Mouse (Mus musculus): ENCODE results near the gene Gdf11. TPM values are rescaled to one million over a fixed set of nuclear protein-coding genes. Genes with fewer than 3 reads are reported as not detected.
A peak's percentile ranks its signal among the peaks of the same experiment; 100 is the strongest.

Gdf11 gene
- total RNA-seq, 2 experiments from 2014 or later: 3.1 to 4.0 TPM

GRCm38 (mm10) chr10:128920736-128921161 lies 29.2 kb upstream of the Gdf11 start:
- peak; percentile 67 to 70 for DNase-seq
- intact Hi-C loops (cut with DNase I): no loop called here

DNA sequence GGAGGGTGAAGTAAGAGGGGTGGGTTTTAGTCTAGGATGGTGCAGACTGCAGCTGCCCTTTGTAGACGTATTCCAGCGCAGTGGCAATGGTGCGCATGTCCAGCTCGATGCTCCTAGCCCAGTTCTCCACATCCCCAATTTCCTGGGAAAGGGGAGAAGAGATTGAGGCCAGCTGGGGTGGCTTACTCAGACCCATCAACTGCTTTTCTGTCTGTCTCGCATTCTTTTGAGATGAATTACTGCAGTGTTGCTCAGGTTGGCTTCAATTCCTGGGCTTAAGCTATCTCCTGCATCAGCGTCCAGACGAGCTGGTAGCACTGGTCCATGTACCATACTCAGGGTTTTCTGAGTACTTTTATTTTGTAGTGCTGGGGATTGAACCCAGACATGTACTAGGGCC lies 28.4 kb upstream of the Gdf11 start:
- no peak for DNase-seq
- intact Hi-C loops (cut with DNase I): no loop called here

- intact Hi-C loops (cut with DNase I): no loop called here
- peak; percentile 59 to 60 for DNase-seq
Observed at GRCm38 (mm10) chr10:128919203-128919631, 27.7 kb upstream of the Gdf11 start.

GRCm38 (mm10) chr10:128918246-128918645 lies 26.7 kb upstream of the Gdf11 start:
- DNase-seq: peak; percentile 53 to 57
- intact Hi-C loops (cut with DNase I): no loop called here

GRCm38 (mm10) chr10:128917400-128917799 lies 25.9 kb upstream of the Gdf11 start:
- intact Hi-C loops (cut with DNase I): no loop called here
- no peak for DNase-seq

DNA sequence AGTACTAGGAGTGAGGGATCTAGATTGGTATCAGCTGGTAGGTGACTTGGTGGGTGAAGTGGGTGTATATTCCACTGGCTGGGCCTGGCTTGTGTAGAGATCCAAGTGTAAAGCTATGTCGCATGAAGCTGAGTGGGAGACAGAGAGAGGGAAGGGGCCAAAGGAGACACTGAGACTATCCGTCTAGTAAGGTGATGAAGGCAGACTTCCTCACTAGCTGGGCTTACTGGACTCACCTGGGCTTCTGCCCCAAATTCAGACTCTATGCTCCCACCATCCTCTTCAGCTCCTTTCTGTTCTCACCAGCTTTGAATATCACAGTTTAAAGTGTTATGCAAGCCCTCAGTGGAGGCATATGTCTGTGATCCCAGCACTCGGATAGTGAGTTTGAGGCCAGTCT lies 25.1 kb upstream of the Gdf11 start:
- DNase-seq: no peak
- intact Hi-C loops (cut with DNase I): no loop called here

- DNase-seq: no peak
- intact Hi-C loops (cut with DNase I): no loop called here
Observed at GRCm38 (mm10) chr10:128915550-128915949, 24.0 kb upstream of the Gdf11 start.

DNA sequence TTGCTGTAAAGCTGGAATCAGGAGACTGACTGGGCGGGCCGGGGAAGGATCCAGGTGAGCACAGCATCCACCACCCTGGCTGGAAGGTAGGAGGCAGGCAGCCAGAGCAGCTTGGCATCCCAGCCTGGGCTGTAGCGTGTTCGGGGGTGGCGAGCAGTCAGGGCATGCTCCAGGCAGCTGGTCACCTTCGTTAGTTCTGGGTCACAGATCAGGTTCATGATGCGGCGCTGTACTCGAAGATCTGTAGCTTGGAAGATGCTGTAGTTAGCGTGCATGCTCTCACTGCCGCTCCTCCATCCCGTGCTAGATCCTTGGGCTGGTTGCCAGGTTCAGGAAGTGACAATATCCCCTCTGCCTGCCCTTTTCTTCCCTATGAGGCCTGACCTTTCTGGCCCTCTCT lies 22.2 kb upstream of the Gdf11 start:
- peak in 1 of 2 experiments; percentile 23 for DNase-seq
- intact Hi-C loops (cut with DNase I): loop anchor here (5.0 kb wide), 1 partner anchor 64 kb away; no protein-coding TSS in a partner anchor

DNA sequence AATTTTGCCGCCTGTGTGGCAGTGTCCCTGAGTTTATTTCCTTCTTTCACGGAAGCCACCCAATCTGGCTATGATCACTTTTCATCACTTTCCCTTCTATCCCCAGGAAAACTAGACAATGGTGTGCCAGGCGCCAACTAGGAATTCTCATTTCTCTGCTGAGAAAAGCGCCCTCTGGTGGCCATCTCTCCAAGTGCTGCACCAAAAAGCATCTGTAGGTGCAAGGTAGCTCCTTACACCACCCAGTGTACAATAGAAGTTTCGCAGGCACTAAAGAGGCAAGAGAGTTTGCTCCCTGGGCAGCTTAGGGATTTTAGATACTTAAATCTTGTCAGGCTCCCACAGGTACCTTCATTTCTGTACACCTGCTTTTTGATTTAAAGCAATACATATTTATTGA lies 21.7 kb upstream of the Gdf11 start:
- peak; percentile 91 to 95 for DNase-seq
- intact Hi-C loops (cut with DNase I): loop anchor here (5.0 kb wide), 1 partner anchor 64 kb away; no protein-coding TSS in a partner anchor

- intact Hi-C loops (cut with DNase I): loop anchor here (5.0 kb wide), 1 partner anchor 65 kb away; no protein-coding TSS in a partner anchor
- DNase-seq: no peak
Observed at GRCm38 (mm10) chr10:128912791-128913190, 21.3 kb upstream of the Gdf11 start.

GRCm38 (mm10) chr10:128912268-128912667 lies 20.8 kb upstream of the Gdf11 start:
- intact Hi-C loops (cut with DNase I): loop anchor here (5.0 kb wide), 1 partner anchor 65 kb away; no protein-coding TSS in a partner anchor
- no peak for DNase-seq

DNA sequence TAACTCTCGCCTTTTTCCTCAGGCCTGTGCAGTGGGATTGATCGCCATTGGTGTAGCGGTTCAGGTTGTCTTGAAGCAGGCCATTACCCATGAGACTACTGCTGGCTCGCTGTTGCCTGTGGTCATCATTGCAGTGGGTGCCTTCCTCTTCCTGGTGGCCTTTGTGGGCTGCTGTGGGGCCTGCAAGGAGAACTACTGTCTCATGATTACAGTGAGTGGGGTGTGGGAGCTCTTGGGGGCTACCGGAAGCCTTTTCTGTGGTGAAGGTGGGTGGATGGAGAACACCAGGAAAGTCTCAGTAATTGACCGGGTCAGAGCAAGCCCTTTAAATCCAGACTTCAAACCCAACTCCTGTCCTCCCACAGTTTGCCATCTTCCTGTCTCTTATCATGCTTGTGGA lies 19.9 kb upstream of the Gdf11 start:
- no peak for DNase-seq
- intact Hi-C loops (cut with DNase I): loop anchor here (5.0 kb wide), 1 partner anchor 66 kb away; no protein-coding TSS in a partner anchor

GRCm38 (mm10) chr10:128910066-128910841 lies 18.7 kb upstream of the Gdf11 start:
- intact Hi-C loops (cut with DNase I): loop anchor here (5.0 kb wide), 1 partner anchor 67 kb away; no protein-coding TSS in a partner anchor
- peak; percentile 73 to 74 for DNase-seq

DNA sequence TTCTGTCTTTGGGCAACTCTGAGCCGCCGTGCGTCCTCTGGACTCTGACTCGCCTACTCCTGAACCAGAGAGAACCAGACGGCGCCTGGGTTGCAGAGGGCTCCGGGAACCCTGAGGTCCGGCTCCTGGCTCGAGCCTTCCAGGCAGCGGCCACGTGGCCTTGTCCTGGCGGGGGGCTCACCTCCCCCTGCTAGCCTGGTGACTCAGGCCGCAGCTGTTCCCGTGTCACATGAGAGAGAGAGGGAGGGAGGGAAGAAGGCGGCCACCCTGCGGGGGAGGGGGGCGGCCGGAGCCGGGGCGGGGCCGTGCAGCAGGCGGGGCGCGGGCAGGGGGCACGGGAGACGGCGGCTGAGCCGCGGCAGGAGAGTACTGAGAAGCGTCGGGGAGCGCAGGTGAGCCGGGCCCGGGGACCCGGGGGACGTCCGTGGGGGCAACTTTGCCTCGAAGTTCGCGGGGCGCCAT lies 18.1 kb upstream of the Gdf11 start:
- intact Hi-C loops (cut with DNase I): loop anchor here (5.0 kb wide), 1 partner anchor 68 kb away; no protein-coding TSS in a partner anchor
- peak; percentile 91 to 93 for DNase-seq

GRCm38 (mm10) chr10:128908778-128909448 lies 17.4 kb upstream of the Gdf11 start:
- intact Hi-C loops (cut with DNase I): no loop called here

GRCm38 (mm10) chr10:128904812-128905211 lies 13.3 kb upstream of the Gdf11 start:
- DNase-seq: no peak
- intact Hi-C loops (cut with DNase I): no loop called here

More at GRCm38 (mm10) chr10:128908778-128909448, 17.4 kb upstream of the Gdf11 start:
- DNase-seq: no peak

DNA sequence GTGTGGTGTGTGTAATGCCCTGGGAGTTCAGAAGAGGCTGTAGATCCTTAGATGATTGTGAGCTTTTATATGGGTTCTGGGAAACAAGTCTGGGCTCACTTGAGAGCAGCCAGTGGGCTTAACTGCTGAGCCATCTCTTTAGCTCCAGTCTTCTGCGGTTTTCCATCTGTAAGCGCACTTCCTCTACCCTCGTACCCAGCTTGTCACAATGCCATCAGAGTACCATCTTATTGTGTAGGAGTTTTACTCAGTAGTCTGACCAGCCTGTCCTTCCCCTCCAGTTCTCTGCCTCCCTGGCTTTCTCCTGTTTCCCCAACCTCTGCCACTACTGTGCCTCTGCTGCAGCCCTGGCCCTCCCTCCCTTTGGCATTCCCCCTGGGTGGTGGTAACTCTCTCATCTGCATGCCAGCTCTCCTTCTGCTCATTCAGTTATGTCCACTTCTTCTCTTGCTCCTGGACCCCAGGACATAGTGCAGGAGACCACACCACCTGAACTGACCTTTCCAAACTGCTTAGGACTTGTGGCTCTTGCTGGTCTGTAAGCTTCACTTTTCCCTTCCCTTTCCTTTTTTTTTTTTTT lies 11.0 kb upstream of the Gdf11 start:
- DNase-seq: no peak
- intact Hi-C loops (cut with DNase I): no loop called here

- DNase-seq: no peak
- intact Hi-C loops (cut with DNase I): no loop called here
Observed at GRCm38 (mm10) chr10:128901409-128901808, 9.9 kb upstream of the Gdf11 start.

GRCm38 (mm10) chr10:128900698-128901097 lies 9.2 kb upstream of the Gdf11 start, which contains the start of gene Cd63:
TSS of gene Cd63 (plus strand) at chr10:128900989.
- DNase-seq: no peak
- intact Hi-C loops (cut with DNase I): no loop called here

DNA sequence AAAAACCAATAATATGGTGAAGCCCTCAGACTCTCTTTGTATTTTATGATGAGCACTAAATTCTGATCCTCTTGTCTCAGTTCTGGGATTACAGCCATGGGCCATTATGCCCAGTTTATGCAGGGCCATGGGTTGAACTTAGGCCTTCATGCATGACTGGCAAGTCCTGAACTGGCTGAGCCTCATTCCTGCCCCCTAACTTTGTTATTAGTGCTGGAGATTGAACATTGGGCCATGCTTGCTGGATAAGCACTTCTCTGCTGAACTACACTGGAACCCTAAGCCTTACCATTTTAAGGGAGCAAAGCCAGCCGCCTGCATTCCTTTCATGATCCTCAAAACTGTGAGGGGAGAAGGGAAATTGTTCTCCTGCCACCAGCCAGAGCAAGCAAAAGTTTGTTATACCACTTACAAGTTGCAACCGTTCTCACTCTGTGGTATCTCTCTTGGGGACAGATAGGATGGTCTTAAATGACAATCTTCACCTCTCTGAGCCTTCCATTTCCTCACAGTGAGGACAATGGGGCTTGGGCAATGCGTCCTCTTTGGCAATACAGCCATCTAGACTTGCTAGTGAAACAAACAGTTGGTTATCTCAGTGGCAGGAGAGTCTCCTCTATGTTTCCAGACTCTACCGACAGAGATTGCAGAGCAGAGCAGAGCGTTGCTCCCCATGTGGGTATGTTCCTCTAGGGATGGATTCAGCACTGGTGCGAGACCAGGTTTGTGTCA lies 8.4 kb upstream of the Gdf11 start:
- intact Hi-C loops (cut with DNase I): loop anchor here (5.0 kb wide), 1 partner anchor 77 kb away; no protein-coding TSS in a partner anchor
- no peak for DNase-seq

Measured in heart, postnatal 10 days (tissue).